Mouse (Mus musculus) megakaryocyte, embryonic 14.5 days (primary cell): Measurements from ENCODE around the gene Pigb. TPM values are rescaled to one million over a fixed set of nuclear protein-coding genes. Genes with fewer than 3 reads are reported as not detected.
"Not testable (repeated sequence)": the region's sequence is repeated elsewhere in the genome, so short reads cannot be mapped to it uniquely, and the experiment has no call there.

Experiments used
- H3K27me3 ChIP-seq: replicated peaks from 2 replicates; pipeline ENCODE3; 2012; ENCODE audit warnings: inconsistent platforms
- H3K36me3 ChIP-seq: replicated peaks from 2 replicates; pipeline ENCODE3; 2012; ENCODE audit warnings: low read length, inconsistent platforms, mixed read lengths
- H3K4me1 ChIP-seq: 2 replicates; pipeline ENCODE4 v1.6.1; 2012; ENCODE audit warnings: inconsistent platforms
- H3K4me3 ChIP-seq: replicated peaks from 2 replicates; pipeline ENCODE3; 2012; ENCODE audit warnings: moderate library complexity, mild to moderate bottlenecking, inconsistent platforms
- H3K9me3 ChIP-seq: 2 replicates; pipeline ENCODE4 v1.6.1; 2012; ENCODE audit warnings: inconsistent platforms
- FLI1 ChIP-seq: IDR thresholded peaks from 2 replicates; pipeline ENCODE4 v1.6.1; 2012; ENCODE audit warnings: low read length, inconsistent platforms, mixed read lengths
- GATA1 ChIP-seq: IDR thresholded peaks from 3 replicates; pipeline ENCODE4 v1.6.1; 2012; ENCODE audit warnings: mixed read lengths, low read length, inconsistent platforms, borderline replicate concordance
- polyA plus RNA-seq: library from polyadenylated mRNA; stranded (reverse); fragments of >175 nt; gene quantifications from 2 replicates; pipeline ENCODE4 v1.2.3, GENCODE M21; 2012; ENCODE audit warnings: low replicate concordance; ENCODE audit not compliant: insufficient read depth

Pigb gene
- polyA plus RNA-seq = 0.79 and 1.1 TPM in 2 replicates

GRCm38 (mm10) chr9:73040080-73040479, at the start of gene Pigb:
Gene Pigb, minus strand, starts transcription at chr9:73040378.
- Histone ChIP-seq H3K9me3 (no peaks in the 10 kb centered on the region), H3K4me3 (peak within 1 kb of the TSS; percentile 100), H3K36me3 (peaks cover 23% of the 10 kb centered on the region)

GRCm38 (mm10) chr9:73089222-73089920, 49.2 kb upstream of the Pigb start:
- H3K4me1 ChIP-seq = peaks cover 57% of the 10 kb centered on the region

More at GRCm38 (mm10) chr9:73040080-73040479, at the start of gene Pigb:
- Histone ChIP-seq H3K4me1 (peaks cover 41% of the 10 kb centered on the region), H3K27me3 (no peaks in the 10 kb centered on the region)
- no peak for TF ChIP-seq GATA1
- TF ChIP-seq FLI1 = no peak

GRCm38 (mm10) chr9:73087581-73087980, 47.4 kb upstream of the Pigb start:
- Histone ChIP-seq H3K27me3 (no peaks in the 10 kb centered on the region), H3K4me3 (no peak overlapping the region), H3K4me1 (peaks cover 66% of the 10 kb centered on the region), H3K9me3 (no peaks in the 10 kb centered on the region), H3K36me3 (peaks cover 86% of the 10 kb centered on the region)
- TF ChIP-seq GATA1 (no peak), FLI1 (no peak)

More at GRCm38 (mm10) chr9:73089222-73089920, 49.2 kb upstream of the Pigb start:
- Histone ChIP-seq H3K27me3 (no peaks in the 10 kb centered on the region), H3K4me3 (peak overlapping the region; percentile 78), H3K9me3 (no peaks in the 10 kb centered on the region), H3K36me3 (peaks cover 86% of the 10 kb centered on the region)
- no peak for TF ChIP-seq FLI1
- TF ChIP-seq GATA1 = no peak

- H3K36me3 ChIP-seq = peaks cover 89% of the 10 kb centered on the region
- H3K4me3 ChIP-seq = no peak overlapping the region
- no peaks in the 10 kb centered on the region for H3K9me3 ChIP-seq
- TF ChIP-seq FLI1 = no peak
- TF ChIP-seq GATA1 = no peak
- no peaks in the 10 kb centered on the region for H3K27me3 ChIP-seq
- peaks cover 71% of the 10 kb centered on the region for H3K4me1 ChIP-seq
Measured at GRCm38 (mm10) chr9:73087121-73087520, 46.9 kb upstream of the Pigb start.

GRCm38 (mm10) chr9:73085845-73086244, 45.7 kb upstream of the Pigb start:
- TF ChIP-seq FLI1 (no peak), GATA1 (no peak)
- no peaks in the 10 kb centered on the region for H3K9me3 ChIP-seq
- no peaks in the 10 kb centered on the region for H3K27me3 ChIP-seq
- peaks cover 93% of the 10 kb centered on the region for H3K36me3 ChIP-seq
- no peak overlapping the region for H3K4me3 ChIP-seq
- peaks cover 80% of the 10 kb centered on the region for H3K4me1 ChIP-seq

GRCm38 (mm10) chr9:73083956-73084355, 43.8 kb upstream of the Pigb start:
- no peaks in the 10 kb centered on the region for H3K9me3 ChIP-seq
- peaks cover 66% of the 10 kb centered on the region for H3K4me1 ChIP-seq
- H3K4me3 ChIP-seq = no peak overlapping the region
- H3K27me3 ChIP-seq = no peaks in the 10 kb centered on the region
- peaks cover 83% of the 10 kb centered on the region for H3K36me3 ChIP-seq
- TF ChIP-seq FLI1 = no peak

GRCm38 (mm10) chr9:73082291-73083000, 42.3 kb upstream of the Pigb start:
- no peaks in the 10 kb centered on the region for H3K9me3 ChIP-seq
- TF ChIP-seq FLI1 = no peak
- TF ChIP-seq GATA1 = no peak
- peak overlapping the region; percentile 14 for H3K4me3 ChIP-seq
- no peaks in the 10 kb centered on the region for H3K27me3 ChIP-seq
- peaks cover 63% of the 10 kb centered on the region for H3K4me1 ChIP-seq
- H3K36me3 ChIP-seq = peaks cover 81% of the 10 kb centered on the region

- Histone ChIP-seq H3K4me3 (no peak overlapping the region), H3K4me1 (peaks cover 52% of the 10 kb centered on the region), H3K9me3 (no peaks in the 10 kb centered on the region), H3K36me3 (peaks cover 78% of the 10 kb centered on the region), H3K27me3 (no peaks in the 10 kb centered on the region)
- no peak for TF ChIP-seq GATA1
- no peak for TF ChIP-seq FLI1
Measured at GRCm38 (mm10) chr9:73079801-73080325, 39.7 kb upstream of the Pigb start.

GRCm38 (mm10) chr9:73079349-73079748, 39.2 kb upstream of the Pigb start:
- not testable (repeated sequence) for H3K9me3 ChIP-seq, H3K27me3 ChIP-seq, H3K4me3 ChIP-seq
- peaks cover 48% of the 10 kb centered on the region for H3K4me1 ChIP-seq
- peaks cover 78% of the 10 kb centered on the region for H3K36me3 ChIP-seq

GRCm38 (mm10) chr9:73073169-73073568, 33.0 kb upstream of the Pigb start:
- Histone ChIP-seq H3K4me1 (peaks cover 75% of the 10 kb centered on the region), H3K4me3 (peak overlapping the region; percentile 82), H3K36me3 (peaks cover 51% of the 10 kb centered on the region), H3K9me3 (no peaks in the 10 kb centered on the region), H3K27me3 (no peaks in the 10 kb centered on the region)
- TF ChIP-seq FLI1 (no peak), GATA1 (no peak)
